Mouse (Mus musculus) kidney, adult 11 months (tissue): Measurements from ENCODE around the gene Klhl22.
A peak's percentile ranks its signal among the peaks of the same experiment; 100 is the strongest.

ENCODE experiments used
- DNase-seq: peaks from one replicate; pipeline ENCODE4 v3.0.0; 2022

The Klhl22 gene

GRCm38 (mm10) chr16:17834543-17834942 is 75.1 kb downstream of the Klhl22 start:
- DNase-seq: no peak

DNA sequence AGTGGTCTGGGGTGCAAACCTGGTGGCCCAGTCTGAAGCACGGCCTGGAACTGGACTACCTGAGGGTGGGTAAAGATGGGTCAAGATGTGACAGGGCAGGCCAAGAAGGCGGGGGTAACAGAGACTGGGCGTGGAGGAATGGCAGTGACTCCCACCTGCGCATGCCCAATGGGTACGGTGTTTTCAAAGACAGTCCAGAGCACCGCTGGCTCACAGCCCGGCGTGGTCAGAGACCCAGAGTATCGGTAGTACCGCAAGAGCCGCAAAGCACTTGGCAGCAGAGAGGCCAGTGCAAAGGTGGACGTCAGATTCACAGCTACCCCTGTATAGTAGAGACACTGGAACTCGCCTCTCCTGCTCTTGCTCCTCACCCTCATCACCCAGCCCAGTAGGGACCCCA is 76.1 kb downstream of the Klhl22 start:
- peak; percentile 39 for DNase-seq

- DNase-seq: peak; percentile 58
Observed at GRCm38 (mm10) chr16:17838051-17838450, 78.6 kb downstream of the Klhl22 start, which contains the start of gene Car15. TSS of gene Car15 (minus strand) at chr16:17838364.

DNA sequence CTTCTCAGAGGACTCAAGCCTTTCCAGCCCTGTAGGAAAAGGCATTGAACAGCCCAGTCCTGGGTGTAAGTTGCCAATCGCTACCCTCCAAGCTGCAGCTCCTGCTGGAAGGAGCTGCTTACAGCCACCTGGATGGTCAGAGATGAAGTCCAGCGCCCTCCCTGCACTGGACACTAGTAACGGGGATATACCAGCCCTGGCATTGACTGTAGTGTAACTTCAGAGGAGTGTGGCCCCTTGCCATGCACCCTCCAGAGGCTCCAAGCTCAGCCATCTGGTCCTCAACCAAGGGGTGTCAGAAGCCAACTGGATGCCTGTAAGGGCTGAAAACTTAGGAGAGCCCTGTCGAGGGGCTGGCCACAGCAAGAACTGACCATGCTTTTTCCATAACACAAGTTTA is 80.6 kb downstream of the Klhl22 start:
- no peak for DNase-seq

DNA sequence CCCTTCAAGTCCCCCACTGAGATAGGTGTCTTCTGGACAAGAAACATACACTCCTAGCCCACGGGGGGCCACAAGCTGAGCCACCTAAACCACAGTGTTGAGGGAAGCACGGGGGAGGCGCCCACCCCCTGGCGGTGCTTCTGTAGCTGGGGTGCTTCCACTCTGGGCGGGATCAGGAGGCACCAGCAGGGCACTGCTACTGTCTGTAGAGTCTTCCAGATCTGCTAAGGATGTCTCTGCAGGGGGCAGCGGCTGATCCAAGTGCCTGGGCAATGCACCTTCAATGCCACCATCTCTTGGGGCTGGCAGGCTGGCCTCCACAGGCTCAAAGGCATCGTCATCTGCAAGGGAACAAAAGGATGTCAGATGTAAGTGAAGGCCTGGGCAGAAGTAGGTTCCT is 83.0 kb downstream of the Klhl22 start:
- DNase-seq: no peak
